Mouse (Mus musculus): ENCODE data around the gene Dusp6. TPM values are rescaled to one million over a fixed set of nuclear protein-coding genes. Genes with fewer than 3 reads are reported as not detected.
"Not testable (repeated sequence)": the region's sequence is repeated elsewhere in the genome, so short reads cannot be mapped to it uniquely, and the experiment has no call there.

The Dusp6 gene
- polyA plus RNA-seq (2012; rRNA removed) = 28.7 and 98.8 TPM in 2 replicates

- H3K27ac ChIP-seq (ENCODE audit: insufficient read depth, low read depth, low read length) = peak within 1 kb of the TSS; percentile 89
- TF ChIP-seq POLR2A (IDR thresholded peaks at IDR 0.05; ENCODE audit: low read depth, low read length) = peak; percentile 99
- TF ChIP-seq CTCF (IDR thresholded peaks at IDR 0.05; ENCODE audit: extremely low read depth, insufficient read length, insufficient replicate concordance, low read depth, low read length) = peak; percentile 7; the same call in 1 of the 2 replicates
- H3K27me3 ChIP-seq (ENCODE audit: control insufficient read depth, insufficient read depth, low read length) = no peaks in the 10 kb centered on the region
- under 1% methylated on average over 29 of the region's 29 CpGs for WGBS
- peaks cover 11% of the 10 kb centered on the region for H3K36me3 ChIP-seq (ENCODE audit: control insufficient read depth, insufficient read depth, low read length)
- peak within 1 kb of the TSS; percentile 68 for H3K4me3 ChIP-seq (ENCODE audit: low read depth, low read length)
- peaks cover 5% of the 10 kb centered on the region; the same call in 1 of the 2 replicates for H3K4me1 ChIP-seq (ENCODE audit: control insufficient read depth, insufficient read depth, insufficient read length, low read length)
These were observed at the start of gene Dusp6 for GRCm38 (mm10) chr10:99262867-99263379. Dusp6 (plus strand) TSS chr10:99263231.

GRCm38 (mm10) chr10:99214421-99215299, 48.4 kb upstream of the Dusp6 start:
- TF ChIP-seq POLR2A (IDR thresholded peaks at IDR 0.05; ENCODE audit: low read depth, low read length) (no peak), CTCF (IDR thresholded peaks at IDR 0.05; ENCODE audit: extremely low read depth, insufficient read length, insufficient replicate concordance, low read depth, low read length) (no peak)
- WGBS = 89% methylated on average over 15 of the region's 15 CpGs

DNA sequence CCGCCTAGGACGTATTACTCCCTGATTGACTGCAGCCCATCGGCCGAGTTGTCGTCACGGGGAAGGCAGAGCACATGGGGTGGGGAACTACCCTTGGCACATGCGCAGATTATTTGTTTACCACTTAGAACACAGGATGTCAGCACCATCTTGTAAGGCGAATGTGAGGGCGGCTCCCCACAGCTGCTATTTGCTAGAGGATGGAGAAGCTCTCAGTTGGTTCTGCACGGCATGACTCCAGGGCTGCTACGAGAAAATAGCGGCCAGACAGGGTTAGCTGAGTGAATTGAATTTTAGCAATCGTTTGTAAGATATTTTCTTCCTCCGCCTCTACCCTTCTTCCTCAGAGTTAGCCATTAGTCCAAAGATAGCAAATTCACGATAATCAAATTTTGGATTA, 46.5 kb upstream of the Dusp6 start:
- not testable (repeated sequence) for H3K4me3 ChIP-seq (ENCODE audit: low read depth, low read length)

More at GRCm38 (mm10) chr10:99214421-99215299, 48.4 kb upstream of the Dusp6 start:
- Histone ChIP-seq H3K36me3 (ENCODE audit: control insufficient read depth, insufficient read depth, low read length) (no peaks in the 10 kb centered on the region), H3K27me3 (ENCODE audit: control insufficient read depth, insufficient read depth, low read length) (no peaks in the 10 kb centered on the region), H3K27ac (ENCODE audit: insufficient read depth, low read depth, low read length) (no peak overlapping the region), H3K4me3 (ENCODE audit: low read depth, low read length) (no peak overlapping the region), H3K4me1 (ENCODE audit: control insufficient read depth, insufficient read depth, insufficient read length, low read length) (peaks cover 17% of the 10 kb centered on the region)

DNA sequence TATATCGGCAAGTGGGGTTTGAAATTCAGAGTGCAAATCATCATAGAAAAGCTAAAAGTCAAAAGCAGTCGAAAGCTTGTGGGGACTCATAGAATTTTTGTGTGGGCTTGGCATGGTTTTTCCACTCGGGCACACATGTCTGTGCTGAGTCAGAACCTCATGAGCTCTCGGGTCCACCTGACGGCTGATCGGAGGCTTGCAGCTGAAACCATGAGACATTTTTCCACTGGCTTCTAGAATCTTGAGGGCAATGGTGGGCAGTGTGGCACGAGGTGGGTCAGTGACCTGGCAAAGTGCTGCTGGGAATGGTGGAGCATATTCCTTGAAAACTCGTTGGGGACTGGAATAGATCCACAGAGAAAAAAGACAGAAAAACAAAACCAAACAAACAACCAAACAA, 41.5 kb upstream of the Dusp6 start:
- Histone ChIP-seq H3K4me3 (ENCODE audit: low read depth, low read length) (no peak overlapping the region), H3K36me3 (ENCODE audit: control insufficient read depth, insufficient read depth, low read length) (no peaks in the 10 kb centered on the region), H3K27ac (ENCODE audit: insufficient read depth, low read depth, low read length) (peak overlapping the region; percentile 62; the same call in 1 of the 2 replicates), H3K4me1 (ENCODE audit: control insufficient read depth, insufficient read depth, insufficient read length, low read length) (peaks cover 13% of the 10 kb centered on the region; the same call in 1 of the 2 replicates), H3K27me3 (ENCODE audit: control insufficient read depth, insufficient read depth, low read length) (no peaks in the 10 kb centered on the region)
- TF ChIP-seq POLR2A (IDR thresholded peaks at IDR 0.05; ENCODE audit: low read depth, low read length) (no peak), CTCF (IDR thresholded peaks at IDR 0.05; ENCODE audit: extremely low read depth, insufficient read length, insufficient replicate concordance, low read depth, low read length) (no peak)
- 94% methylated on average over 8 of the region's 8 CpGs for WGBS

More for the DNA sequence above, 46.5 kb upstream of the Dusp6 start:
- 95% methylated on average over 15 of the region's 15 CpGs for WGBS
- not testable (repeated sequence) for H3K27ac ChIP-seq (ENCODE audit: insufficient read depth, low read depth, low read length); H3K36me3 ChIP-seq (ENCODE audit: control insufficient read depth, insufficient read depth, low read length); H3K27me3 ChIP-seq (ENCODE audit: control insufficient read depth, insufficient read depth, low read length); H3K4me1 ChIP-seq (ENCODE audit: control insufficient read depth, insufficient read depth, insufficient read length, low read length)

- WGBS = 42% methylated on average over 5 of the region's 5 CpGs
- Histone ChIP-seq H3K4me3 (ENCODE audit: low read depth, low read length) (no peak overlapping the region), H3K27ac (ENCODE audit: insufficient read depth, low read depth, low read length) (peak overlapping the region; percentile 89), H3K36me3 (ENCODE audit: control insufficient read depth, insufficient read depth, low read length) (no peaks in the 10 kb centered on the region), H3K4me1 (ENCODE audit: control insufficient read depth, insufficient read depth, insufficient read length, low read length) (peaks cover 16% of the 10 kb centered on the region; the same call in 1 of the 2 replicates), H3K27me3 (ENCODE audit: control insufficient read depth, insufficient read depth, low read length) (no peaks in the 10 kb centered on the region)
- TF ChIP-seq POLR2A (IDR thresholded peaks at IDR 0.05; ENCODE audit: low read depth, low read length) (no peak), CTCF (IDR thresholded peaks at IDR 0.05; ENCODE audit: extremely low read depth, insufficient read length, insufficient replicate concordance, low read depth, low read length) (no peak)
These were observed 40.3 kb upstream of the Dusp6 start for GRCm38 (mm10) chr10:99222726-99223125.

DNA sequence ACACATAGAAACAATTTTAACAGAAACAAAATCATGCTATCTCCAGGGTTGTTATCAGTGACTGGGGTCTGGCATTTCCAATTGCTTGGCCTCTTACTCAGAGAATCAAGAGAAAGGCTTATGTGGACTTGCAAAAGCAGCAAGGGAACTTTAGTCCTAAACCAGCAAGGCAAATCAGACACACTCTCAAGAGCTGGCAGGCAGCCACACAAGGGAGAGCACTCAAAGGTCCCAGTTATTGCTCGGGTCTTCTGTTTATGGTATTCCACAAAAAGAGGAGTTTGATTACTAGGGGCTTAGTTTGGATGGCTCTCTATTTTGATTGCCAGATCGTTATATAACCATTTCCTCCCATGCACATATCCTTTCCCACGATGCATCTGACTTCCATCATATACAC, 38.8 kb upstream of the Dusp6 start:
- Histone ChIP-seq H3K4me3 (ENCODE audit: low read depth, low read length) (no peak overlapping the region), H3K27me3 (ENCODE audit: control insufficient read depth, insufficient read depth, low read length) (no peaks in the 10 kb centered on the region), H3K4me1 (ENCODE audit: control insufficient read depth, insufficient read depth, insufficient read length, low read length) (peaks cover 24% of the 10 kb centered on the region), H3K27ac (ENCODE audit: insufficient read depth, low read depth, low read length) (peak overlapping the region; percentile 29; the same call in 1 of the 2 replicates), H3K36me3 (ENCODE audit: control insufficient read depth, insufficient read depth, low read length) (no peaks in the 10 kb centered on the region)
- TF ChIP-seq POLR2A (IDR thresholded peaks at IDR 0.05; ENCODE audit: low read depth, low read length) = no peak
- TF ChIP-seq CTCF (IDR thresholded peaks at IDR 0.05; ENCODE audit: extremely low read depth, insufficient read length, insufficient replicate concordance, low read depth, low read length) = no peak
- 28% methylated on average over 3 of the region's 3 CpGs for WGBS

- Histone ChIP-seq H3K4me1 (ENCODE audit: control insufficient read depth, insufficient read depth, insufficient read length, low read length) (peaks cover 21% of the 10 kb centered on the region), H3K27me3 (ENCODE audit: control insufficient read depth, insufficient read depth, low read length) (no peaks in the 10 kb centered on the region), H3K4me3 (ENCODE audit: low read depth, low read length) (no peak overlapping the region), H3K27ac (ENCODE audit: insufficient read depth, low read depth, low read length) (peak overlapping the region; percentile 72), H3K36me3 (ENCODE audit: control insufficient read depth, insufficient read depth, low read length) (no peaks in the 10 kb centered on the region)
- WGBS = 46% methylated on average over 5 of the region's 5 CpGs
- TF ChIP-seq POLR2A (IDR thresholded peaks at IDR 0.05; ENCODE audit: low read depth, low read length) (no peak), CTCF (IDR thresholded peaks at IDR 0.05; ENCODE audit: extremely low read depth, insufficient read length, insufficient replicate concordance, low read depth, low read length) (no peak)
These were observed 36.2 kb upstream of the Dusp6 start for GRCm38 (mm10) chr10:99226782-99227181.
